Mouse (Mus musculus) CH12.LX (cell line): ENCODE data around the gene Arpc1b.

Source experiments
- BHLHE40 ChIP-seq: IDR thresholded peaks from 2 replicates; pipeline ENCODE4 v1.6.1; 2011; ENCODE audit warnings: mild to moderate bottlenecking, low read depth, low read length, improper control_type of control experiment
- CTCF ChIP-seq, 2 experiments: IDR thresholded peaks in 1 of 2; conservative IDR thresholded peaks in 1 of 2; 2 replicates each; pipeline ENCODE4 v1.5.1; 2011 to 2012; ENCODE audit warnings: low read depth in 2 of 2, low read length in 2 of 2, improper control_type of control experiment in 1 of 2, inconsistent platforms in 1 of 2, mild to moderate bottlenecking in 1 of 2, moderate library complexity in 1 of 2
- EP300 ChIP-seq: IDR thresholded peaks from 2 replicates; pipeline ENCODE4 v1.6.1; 2011; ENCODE audit warnings: low read length, improper control_type of control experiment
- ETS1 ChIP-seq: conservative IDR thresholded peaks from 2 replicates; pipeline ENCODE4 v1.6.1; 2012; ENCODE audit warnings: low read depth, mild to moderate bottlenecking, inconsistent platforms, low read length, improper control_type of control experiment, moderate library complexity
- GABPA ChIP-seq: IDR thresholded peaks from 2 replicates; pipeline ENCODE4 v1.6.1; 2012; ENCODE audit warnings: low read depth, low read length, improper control_type of control experiment, inconsistent platforms; ENCODE audit not compliant: insufficient replicate concordance
- HCFC1 ChIP-seq: IDR thresholded peaks from 2 replicates; pipeline ENCODE4 v1.6.1; 2012; ENCODE audit warnings: low read depth, mild to moderate bottlenecking, inconsistent platforms, low read length, improper control_type of control experiment
- MEF2A ChIP-seq: IDR thresholded peaks from 2 replicates; pipeline ENCODE4 v1.6.1; 2014; ENCODE audit warnings: low read depth, mild to moderate bottlenecking, inconsistent platforms, low read length, improper control_type of control experiment, borderline replicate concordance
- NRF1 ChIP-seq: IDR thresholded peaks from 2 replicates; pipeline ENCODE4 v1.6.1; 2014; ENCODE audit warnings: low read depth, mild to moderate bottlenecking, inconsistent platforms, low read length, improper control_type of control experiment, moderate library complexity
- POLR2A ChIP-seq: IDR thresholded peaks from 2 replicates; pipeline ENCODE4 v1.6.1; 2011; ENCODE audit warnings: low read depth, mild to moderate bottlenecking, improper control_type of control experiment, low read length
- RAD21 ChIP-seq: IDR thresholded peaks from 2 replicates; pipeline ENCODE4 v1.6.1; 2011; ENCODE audit warnings: low read depth, mild to moderate bottlenecking, low read length, improper control_type of control experiment, moderate library complexity
- TCF12 ChIP-seq: IDR thresholded peaks from 2 replicates; pipeline ENCODE4 v1.6.1; 2014; ENCODE audit warnings: low read depth, mild to moderate bottlenecking, inconsistent platforms, low read length, improper control_type of control experiment
- ZC3H11A ChIP-seq: IDR thresholded peaks from 2 replicates; pipeline ENCODE4 v1.6.1; 2012; ENCODE audit warnings: low read depth, mild to moderate bottlenecking, inconsistent platforms, low read length, improper control_type of control experiment

DNA sequence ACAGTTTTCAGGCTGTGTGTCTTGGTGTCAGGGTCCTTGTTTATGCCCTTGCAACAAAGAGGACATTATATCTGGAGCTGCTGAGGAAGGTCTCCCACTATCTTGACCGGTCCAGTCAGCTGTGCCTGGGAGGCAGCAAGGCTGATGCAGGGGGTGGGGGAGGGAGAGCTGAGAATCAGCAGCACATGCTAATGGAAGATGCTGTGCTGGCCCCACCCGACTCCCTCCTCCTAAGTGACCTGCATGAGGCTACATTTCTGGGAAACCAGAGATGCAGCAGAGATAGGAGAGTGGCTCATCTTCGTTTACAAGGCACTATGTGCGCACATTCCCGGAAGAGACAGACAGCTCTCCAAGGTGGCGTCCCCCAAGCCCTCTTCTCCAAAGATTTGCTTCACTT is 3.6 kb upstream of the Arpc1b start:
- no peak for TF ChIP-seq CTCF (conservative IDR thresholded peaks at IDR 0.05 in 1 of 2, IDR thresholded peaks at IDR 0.05 in 1 of 2; ENCODE audit: low read depth in 2 of 2, low read length in 2 of 2)
- TF ChIP-seq NRF1, result no peak
- TF ChIP-seq GABPA, result no peak
- no peak for TF ChIP-seq MEF2A
- no peak for TF ChIP-seq ZC3H11A
- no peak for TF ChIP-seq RAD21
- no peak for TF ChIP-seq ETS1
- no peak for TF ChIP-seq EP300
- TF ChIP-seq POLR2A, result no peak
- no peak for TF ChIP-seq HCFC1
- no peak for TF ChIP-seq TCF12
- TF ChIP-seq BHLHE40, result no peak
